Mouse (Mus musculus) midbrain, embryonic 14.5 days (tissue): Measurements from ENCODE around the gene Olfr173. TPM values are rescaled to one million over a fixed set of nuclear protein-coding genes. Genes with fewer than 3 reads are reported as not detected.

ENCODE experiments used
- ATAC-seq: fragments of 200-750 bp; cut with Nextera tagmentation; 2 replicates; pipeline ENCODE4 v1.8.0; 2017; ENCODE audit warnings: moderate number of reproducible peaks, moderate library complexity; ENCODE audit not compliant: low FRiP score, low TSS enrichment
- DNase-seq: peaks from one replicate; pipeline ENCODE4 v3.0.0-alpha.2; 2015
- H3K27ac ChIP-seq: fragments of 300-500 bp; sonication (generic); replicated peaks from 2 replicates; pipeline ENCODE4 v1.5.1; 2014; ENCODE audit warnings: mild to moderate bottlenecking, low read depth, low read length, moderate library complexity
- H3K27me3 ChIP-seq: fragments of 300-500 bp; sonication (generic); 2 replicates; pipeline ENCODE4 v1.6.1; 2014; ENCODE audit warnings: low read length, control low read depth, mixed read lengths; ENCODE audit not compliant: control insufficient read depth, insufficient read depth
- H3K36me3 ChIP-seq: fragments of 300-500 bp; sonication (generic); 2 replicates; pipeline ENCODE4 v1.6.1; 2014; ENCODE audit warnings: low read length, control low read depth; ENCODE audit not compliant: control insufficient read depth, insufficient read depth
- H3K4me1 ChIP-seq: fragments of 300-500 bp; sonication (generic); 2 replicates; pipeline ENCODE4 v1.6.1; 2014; ENCODE audit warnings: mild to moderate bottlenecking, antibody characterized with exemption, low read length, control low read depth; ENCODE audit not compliant: control insufficient read depth, insufficient read depth
- H3K4me2 ChIP-seq: fragments of 300-500 bp; sonication (generic); 2 replicates; pipeline ENCODE4 v1.6.1; 2014; ENCODE audit warnings: mild to moderate bottlenecking, low read length, moderate library complexity
- H3K4me3 ChIP-seq: fragments of 300-500 bp; sonication (generic); replicated peaks from 2 replicates; pipeline ENCODE4 v1.5.1; 2014; ENCODE audit warnings: low read depth, low read length
- H3K9ac ChIP-seq: fragments of 300-500 bp; sonication (generic); replicated peaks from 2 replicates; pipeline ENCODE4 v1.6.1; 2014; ENCODE audit warnings: mild to moderate bottlenecking, low read length, moderate library complexity
- H3K9me3 ChIP-seq: fragments of 300-500 bp; sonication (generic); 2 replicates; pipeline ENCODE4 v1.6.1; 2016; ENCODE audit warnings: low read length, control low read depth, mixed read lengths; ENCODE audit not compliant: control insufficient read depth
- WGBS: fragments of 180-500 bp; shearing (Covaris S2); extraction: QIAGEN DNeasy Blood & Tissue Kit; methylation state at CpG from one replicate; pipeline ENCODE4 v1.1.7; 2014; 5-methylcytosine and 5-hydroxymethylcytosine counted together
- microRNA-seq: library from miRNA; unstranded; fragments of <30 nt; microRNA quantifications from one replicate; pipeline ENCODE4, GENCODE M21; 2016
- polyA plus RNA-seq: library from polyadenylated mRNA; unstranded; fragments of >200 nt; fragmentation: Nextera tagmentation; extraction: Ambion mirVana; gene quantifications from 2 replicates; pipeline ENCODE4 v1.2.1, GENCODE M21; 2014

Olfr173 gene
- not detected in 2 replicates for polyA plus RNA-seq

GRCm38 (mm10) chr16:58800168-58800567 is at the start of gene Olfr173:
Gene Olfr173 (minus strand): TSS chr16:58800268.
- Histone ChIP-seq H3K4me3 (no peak within 1 kb of the TSS), H3K4me1 (no peaks in the 10 kb centered on the region), H3K9me3 (no peaks in the 10 kb centered on the region), H3K27me3 (no peaks in the 10 kb centered on the region), H3K9ac (no peak within 1 kb of the TSS), H3K36me3 (no peaks in the 10 kb centered on the region), H3K4me2 (no peak within 1 kb of the TSS), H3K27ac (no peak within 1 kb of the TSS)
- no peak for ATAC-seq
- whole genome bisulfite sequencing = 84% methylated on average over 2 of the region's 2 CpGs
- no peak for DNase-seq

DNA sequence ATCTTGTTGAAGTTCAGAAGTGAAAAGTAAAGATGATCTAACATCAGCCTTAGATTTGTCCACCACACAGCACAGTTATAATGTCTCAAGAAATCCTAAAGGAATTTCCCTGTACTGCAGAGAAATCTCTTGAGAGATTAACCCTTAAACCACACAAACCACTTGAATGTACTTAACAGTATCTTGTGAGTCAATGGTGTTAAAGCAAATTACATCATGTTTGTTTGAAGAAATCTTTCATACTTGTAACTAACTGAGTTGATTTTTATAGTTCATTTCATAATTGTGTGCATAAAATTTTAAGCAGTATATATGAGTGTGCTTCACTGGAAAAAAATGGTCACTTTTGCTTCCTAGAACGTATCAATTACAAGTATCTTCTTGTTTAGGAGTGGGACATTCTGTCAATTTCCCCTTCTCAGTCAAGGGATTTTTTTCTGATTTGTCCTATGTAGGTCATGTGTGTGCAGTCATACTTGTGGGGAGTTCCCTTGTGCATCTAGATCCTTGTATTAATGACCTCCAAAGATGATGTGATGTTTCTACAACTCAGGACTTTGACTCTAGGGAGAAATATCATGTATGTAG is 26.8 kb upstream of the Olfr173 start, which contains the start of gene Olfr175-ps1:
Gene Olfr175-ps1, minus strand, starts transcription at position 51 of the 588 bp plus-strand sequence.
- 93% methylated on average over 1 of the region's 1 CpGs for WGBS

DNA sequence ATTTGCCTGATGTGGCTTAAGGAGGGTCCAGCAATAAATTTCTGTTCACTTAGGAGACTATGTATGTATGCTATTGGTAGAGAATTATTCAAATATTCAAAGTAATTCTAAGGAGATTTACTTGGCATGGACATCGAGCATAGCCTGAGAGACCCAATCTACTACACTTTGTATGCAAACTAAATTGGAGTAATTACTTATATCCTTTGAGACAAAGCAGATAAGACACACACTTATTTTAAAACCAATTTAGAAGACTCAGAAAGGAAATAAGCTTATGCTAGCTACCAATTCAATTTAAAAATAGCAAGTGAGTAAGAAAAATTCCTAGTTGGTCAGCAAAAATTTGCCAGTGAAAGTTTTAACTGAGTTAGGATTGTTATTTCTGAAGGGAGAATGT is 37.0 kb downstream of the Olfr173 start, which contains the start of gene Olfr172:
Gene Olfr172, minus strand, starts transcription at position 101 of the 400 bp plus-strand sequence.
- Histone ChIP-seq H3K27me3 (no peaks in the 10 kb centered on the region), H3K36me3 (no peaks in the 10 kb centered on the region), H3K4me2 (no peak within 1 kb of the TSS), H3K9ac (no peak within 1 kb of the TSS), H3K4me3 (no peak within 1 kb of the TSS), H3K4me1 (no peaks in the 10 kb centered on the region), H3K9me3 (peaks cover 2% of the 10 kb centered on the region; the same call in 1 of the 2 replicates), H3K27ac (no peak within 1 kb of the TSS)
- no peak for DNase-seq
- 66% methylated on average over 1 of the region's 1 CpGs for WGBS
- ATAC-seq = no peak

More for the DNA sequence above, 26.8 kb upstream of the Olfr173 start, which contains the start of gene Olfr175-ps1:
- Histone ChIP-seq H3K27me3 (no peaks in the 10 kb centered on the region), H3K9me3 (no peaks in the 10 kb centered on the region; the same call in 1 of the 2 replicates), H3K4me1 (no peaks in the 10 kb centered on the region), H3K9ac (no peak within 1 kb of the TSS), H3K4me2 (no peak within 1 kb of the TSS), H3K36me3 (no peaks in the 10 kb centered on the region), H3K4me3 (no peak within 1 kb of the TSS), H3K27ac (no peak within 1 kb of the TSS)
- DNase-seq (no peak), ATAC-seq (no peak)

DNA sequence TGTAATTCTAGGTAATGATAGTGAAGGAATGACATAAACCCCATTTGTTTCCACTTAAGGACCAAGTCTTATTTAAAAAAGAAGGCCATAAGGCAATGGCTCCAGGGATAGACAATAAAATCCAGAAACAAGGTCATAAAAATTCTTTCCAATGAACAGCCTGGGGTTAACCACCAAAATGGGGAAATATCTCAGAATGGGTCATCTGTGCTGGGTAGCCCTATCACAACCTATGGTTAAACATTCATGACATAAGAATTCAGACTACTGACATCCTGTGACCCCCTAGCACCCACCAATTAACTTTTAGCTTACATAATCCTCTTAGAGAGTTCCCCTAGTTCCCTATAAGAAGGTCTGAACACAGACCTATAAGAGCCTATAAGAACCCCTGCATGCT is 43.9 kb downstream of the Olfr173 start:
- no peak overlapping the region for H3K9ac ChIP-seq
- no peaks in the 10 kb centered on the region for H3K4me1 ChIP-seq
- H3K27ac ChIP-seq = no peak overlapping the region
- H3K4me2 ChIP-seq = no peak overlapping the region
- H3K4me3 ChIP-seq = no peak overlapping the region
- H3K36me3 ChIP-seq = no peaks in the 10 kb centered on the region
- no peaks in the 10 kb centered on the region for H3K27me3 ChIP-seq
- no peaks in the 10 kb centered on the region for H3K9me3 ChIP-seq
- DNase-seq (no peak), ATAC-seq (no peak)

GRCm38 (mm10) chr16:58751314-58751713 is 48.8 kb downstream of the Olfr173 start:
- H3K4me1 ChIP-seq = no peaks in the 10 kb centered on the region
- WGBS = 31% methylated on average over 1 of the region's 1 CpGs
- H3K27me3 ChIP-seq = no peaks in the 10 kb centered on the region
- no peaks in the 10 kb centered on the region for H3K9me3 ChIP-seq
- DNase-seq (peak; percentile 8), ATAC-seq (no peak; the same call in 1 of the 2 replicates)
- no peak overlapping the region for H3K4me2 ChIP-seq
- H3K27ac ChIP-seq = no peak overlapping the region
- no peak overlapping the region for H3K4me3 ChIP-seq
- H3K9ac ChIP-seq = no peak overlapping the region
- H3K36me3 ChIP-seq = no peaks in the 10 kb centered on the region

DNA sequence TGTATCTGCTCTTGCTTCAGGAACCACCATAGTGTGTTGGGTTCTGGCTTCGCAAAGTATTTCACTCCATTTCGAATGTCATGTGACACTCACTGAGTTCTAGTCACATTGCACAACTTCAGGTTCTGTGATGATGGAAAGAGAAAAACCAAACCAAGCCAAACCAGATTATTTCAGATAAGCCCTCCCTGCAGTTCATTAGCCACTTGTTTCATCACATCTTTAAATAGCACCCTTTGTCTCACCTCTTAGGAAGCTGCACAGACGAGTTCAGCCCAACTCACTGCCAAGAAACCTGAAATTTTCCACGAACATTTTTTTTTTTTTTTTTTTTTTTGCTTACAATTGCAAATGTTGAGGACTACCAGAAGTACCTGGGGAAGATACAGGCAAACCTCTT is 53.4 kb downstream of the Olfr173 start:
- H3K9ac ChIP-seq = no peak overlapping the region
- ATAC-seq (no peak), DNase-seq (no peak)
- H3K36me3 ChIP-seq = no peaks in the 10 kb centered on the region
- no peaks in the 10 kb centered on the region for H3K4me1 ChIP-seq
- no peak overlapping the region for H3K4me2 ChIP-seq
- WGBS = 74% methylated on average over 4 of the region's 4 CpGs
- no peak overlapping the region for H3K27ac ChIP-seq
- H3K9me3 ChIP-seq = no peaks in the 10 kb centered on the region
- H3K4me3 ChIP-seq = no peak overlapping the region
- H3K27me3 ChIP-seq = no peaks in the 10 kb centered on the region

Small RNAs within 50 kb of the gene (microRNA-seq; reads per million reads assigned to microRNA genes)
- gene Gm27564 = not detected

Other genes with a start within 250 kb of the Olfr173 start
- not detected in 2 replicates for gene Gm813, start 183.3 kb downstream of the Olfr173 start, polyA plus RNA-seq
- not detected in 2 replicates for gene E330017A01Rik, start 161.5 kb downstream of the Olfr173 start, polyA plus RNA-seq
- 11.7 and 13.3 TPM in 2 replicates for gene Cpox, start 130.0 kb downstream of the Olfr173 start, polyA plus RNA-seq
- 0.13 TPM in 1 of 2 replicates, not detected in the other for gene Gpr15, start 81.2 kb downstream of the Olfr173 start, polyA plus RNA-seq
- gene Cldnd1, start 72.4 kb downstream of the Olfr173 start, polyA plus RNA-seq = 134 and 151 TPM in 2 replicates
- not detected in 2 replicates for gene Olfr172, start 37.1 kb downstream of the Olfr173 start, polyA plus RNA-seq
- not detected in 2 replicates for gene Olfr175-ps1, start 26.5 kb upstream of the Olfr173 start, polyA plus RNA-seq
- not detected in 2 replicates for gene Olfr177, start 74.5 kb upstream of the Olfr173 start, polyA plus RNA-seq
- not detected in 2 replicates for gene Olfr178, start 91.8 kb upstream of the Olfr173 start, polyA plus RNA-seq
- gene Olfr181, start 128.5 kb upstream of the Olfr173 start, polyA plus RNA-seq = not detected in 2 replicates
- gene Olfr180, start 129.1 kb upstream of the Olfr173 start, polyA plus RNA-seq = not detected in 2 replicates
- not detected in 2 replicates for gene Olfr183, start 195.1 kb upstream of the Olfr173 start, polyA plus RNA-seq
- gene Olfr186, start 230.0 kb upstream of the Olfr173 start, polyA plus RNA-seq = not detected in 2 replicates
- gene Olfr187, start 239.5 kb upstream of the Olfr173 start, polyA plus RNA-seq = not detected in 2 replicates